Mouse (Mus musculus) limb, embryonic 10.5 days (tissue): ENCODE data around the gene Eepd1. TPM values are rescaled to one million over a fixed set of nuclear protein-coding genes. Genes with fewer than 3 reads are reported as not detected.

ENCODE experiments used
- DNase-seq: peaks from one replicate; pipeline ENCODE4 v3.0.0-alpha.2; 2017; ENCODE audit warnings: low spot score
- H3K27ac ChIP-seq: fragments of 300-500 bp; sonication (generic); 2 replicates; pipeline ENCODE4 v1.5.1; 2016; ENCODE audit warnings: mild to moderate bottlenecking
- H3K27me3 ChIP-seq: fragments of 300-500 bp; sonication (generic); 2 replicates; pipeline ENCODE4 v1.6.1; 2016; ENCODE audit warnings: low read depth, mild to moderate bottlenecking; ENCODE audit not compliant: poor library complexity, severe bottlenecking
- H3K36me3 ChIP-seq: fragments of 300-500 bp; sonication (generic); 2 replicates; pipeline ENCODE4 v1.6.1; 2016; ENCODE audit warnings: mild to moderate bottlenecking, moderate library complexity
- H3K4me1 ChIP-seq: fragments of 300-500 bp; sonication (generic); 2 replicates; pipeline ENCODE4 v1.6.1; 2016
- H3K4me3 ChIP-seq: fragments of 300-500 bp; sonication (generic); 2 replicates; pipeline ENCODE4 v1.5.1; 2016; ENCODE audit warnings: mild to moderate bottlenecking, moderate library complexity
- H3K9me3 ChIP-seq: fragments of 300-500 bp; sonication (generic); replicated peaks from 2 replicates; pipeline ENCODE4 v1.6.1; 2016; ENCODE audit warnings: mild to moderate bottlenecking
- WGBS: fragments of 180-500 bp; shearing (Covaris S2); methylation state at CpG from one replicate; pipeline ENCODE4 v1.1.7; 2016; 5-methylcytosine and 5-hydroxymethylcytosine counted together
- polyA plus RNA-seq: library from polyadenylated mRNA; unstranded; fragments of >200 nt; fragmentation: Nextera tagmentation; extraction: Ambion mirVana; gene quantifications from 2 replicates; pipeline ENCODE4 v1.2.1, GENCODE M21; 2016

The Eepd1 gene
- polyA plus RNA-seq, 1 experiment from 2014 or later, result 22.9 TPM

GRCm38 (mm10) chr9:25554246-25554803 is 73.0 kb downstream of the Eepd1 start:
- WGBS, result 80% methylated on average over 6 of the region's 6 CpGs
- DNase-seq, result no peak
- H3K27me3 ChIP-seq, result no peaks in the 10 kb centered on the region
- H3K4me3 ChIP-seq, result no peak overlapping the region
- no peaks in the 10 kb centered on the region for H3K9me3 ChIP-seq
- no peaks in the 10 kb centered on the region for H3K36me3 ChIP-seq
- H3K4me1 ChIP-seq, result peaks cover 9% of the 10 kb centered on the region; the same call in 1 of the 2 replicates
- H3K27ac ChIP-seq, result no peak overlapping the region

GRCm38 (mm10) chr9:25555261-25555660 is 73.9 kb downstream of the Eepd1 start:
- no peaks in the 10 kb centered on the region for H3K36me3 ChIP-seq
- no peak overlapping the region for H3K4me3 ChIP-seq
- no peak overlapping the region for H3K27ac ChIP-seq
- peaks cover 9% of the 10 kb centered on the region; the same call in 1 of the 2 replicates for H3K4me1 ChIP-seq
- DNase-seq, result no peak
- no peaks in the 10 kb centered on the region for H3K9me3 ChIP-seq
- no peaks in the 10 kb centered on the region for H3K27me3 ChIP-seq
- WGBS, result 70% methylated on average over 6 of the region's 6 CpGs

GRCm38 (mm10) chr9:25556008-25556407 is 74.7 kb downstream of the Eepd1 start:
- no peak overlapping the region for H3K27ac ChIP-seq
- H3K4me3 ChIP-seq, result no peak overlapping the region
- WGBS, result 93% methylated on average over 3 of the region's 3 CpGs

GRCm38 (mm10) chr9:25557378-25557777 is 76.0 kb downstream of the Eepd1 start:
- no peaks in the 10 kb centered on the region for H3K27me3 ChIP-seq
- no peak overlapping the region for H3K27ac ChIP-seq
- H3K36me3 ChIP-seq, result no peaks in the 10 kb centered on the region
- no peak overlapping the region for H3K4me3 ChIP-seq
- no peak for DNase-seq
- WGBS, result 94% methylated on average over 2 of the region's 2 CpGs
- H3K4me1 ChIP-seq, result peaks cover 9% of the 10 kb centered on the region; the same call in 1 of the 2 replicates
- H3K9me3 ChIP-seq, result no peaks in the 10 kb centered on the region

More at GRCm38 (mm10) chr9:25556008-25556407, 74.7 kb downstream of the Eepd1 start:
- H3K36me3 ChIP-seq, result no peaks in the 10 kb centered on the region
- H3K27me3 ChIP-seq, result no peaks in the 10 kb centered on the region
- H3K9me3 ChIP-seq, result no peaks in the 10 kb centered on the region
- peaks cover 9% of the 10 kb centered on the region; the same call in 1 of the 2 replicates for H3K4me1 ChIP-seq
- no peak for DNase-seq

GRCm38 (mm10) chr9:25558834-25559233 is 77.5 kb downstream of the Eepd1 start:
- Histone ChIP-seq H3K27me3 (no peaks in the 10 kb centered on the region), H3K4me3 (no peak overlapping the region), H3K9me3 (no peaks in the 10 kb centered on the region), H3K27ac (no peak overlapping the region), H3K36me3 (no peaks in the 10 kb centered on the region), H3K4me1 (peaks cover 9% of the 10 kb centered on the region; the same call in 1 of the 2 replicates)
- WGBS, result 86% methylated on average over 3 of the region's 3 CpGs
- no peak for DNase-seq

- Histone ChIP-seq H3K36me3 (no peaks in the 10 kb centered on the region), H3K4me3 (no peak overlapping the region), H3K9me3 (no peaks in the 10 kb centered on the region), H3K27ac (no peak overlapping the region), H3K4me1 (peaks cover 3% of the 10 kb centered on the region; the same call in 1 of the 2 replicates), H3K27me3 (no peaks in the 10 kb centered on the region)
- no peak for DNase-seq
- 94% methylated on average over 9 of the region's 9 CpGs for WGBS
Observed at GRCm38 (mm10) chr9:25560016-25560758, 78.8 kb downstream of the Eepd1 start.

GRCm38 (mm10) chr9:25561143-25561542 is 79.8 kb downstream of the Eepd1 start:
- H3K36me3 ChIP-seq, result no peaks in the 10 kb centered on the region
- H3K9me3 ChIP-seq, result no peaks in the 10 kb centered on the region
- 98% methylated on average over 1 of the region's 1 CpGs for WGBS
- H3K4me1 ChIP-seq, result no peaks in the 10 kb centered on the region
- no peak overlapping the region for H3K4me3 ChIP-seq
- no peak for DNase-seq
- no peaks in the 10 kb centered on the region for H3K27me3 ChIP-seq
- no peak overlapping the region for H3K27ac ChIP-seq

GRCm38 (mm10) chr9:25563806-25564205 is 82.5 kb downstream of the Eepd1 start:
- Histone ChIP-seq H3K4me3 (no peak overlapping the region), H3K36me3 (no peaks in the 10 kb centered on the region), H3K4me1 (peaks cover 9% of the 10 kb centered on the region), H3K9me3 (no peaks in the 10 kb centered on the region), H3K27ac (no peak overlapping the region), H3K27me3 (no peaks in the 10 kb centered on the region)
- no peak for DNase-seq
- 85% methylated on average over 4 of the region's 4 CpGs for WGBS

GRCm38 (mm10) chr9:25567071-25567470 is 85.7 kb downstream of the Eepd1 start:
- Histone ChIP-seq H3K27me3 (no peaks in the 10 kb centered on the region), H3K36me3 (no peaks in the 10 kb centered on the region), H3K4me3 (no peak overlapping the region), H3K4me1 (peaks cover 30% of the 10 kb centered on the region), H3K9me3 (no peaks in the 10 kb centered on the region), H3K27ac (no peak overlapping the region)
- WGBS, result 74% methylated on average over 5 of the region's 5 CpGs
- no peak for DNase-seq

GRCm38 (mm10) chr9:25568783-25569182 is 87.4 kb downstream of the Eepd1 start:
- Histone ChIP-seq H3K27ac (0 out of 2 replicates have a peak overlapping the region, but pooled peaks have one; percentile 34), H3K27me3 (no peaks in the 10 kb centered on the region), H3K9me3 (no peaks in the 10 kb centered on the region), H3K36me3 (no peaks in the 10 kb centered on the region), H3K4me3 (no peak overlapping the region), H3K4me1 (peaks cover 44% of the 10 kb centered on the region)
- WGBS, result 81% methylated on average over 3 of the region's 3 CpGs
- DNase-seq, result no peak

- 92% methylated on average over 7 of the region's 7 CpGs for WGBS
- Histone ChIP-seq H3K4me1 (peaks cover 56% of the 10 kb centered on the region), H3K27ac (no peak overlapping the region), H3K9me3 (no peaks in the 10 kb centered on the region), H3K36me3 (no peaks in the 10 kb centered on the region), H3K27me3 (no peaks in the 10 kb centered on the region), H3K4me3 (no peak overlapping the region)
- DNase-seq, result no peak
Observed at GRCm38 (mm10) chr9:25570011-25570410, 88.7 kb downstream of the Eepd1 start.

GRCm38 (mm10) chr9:25570436-25570835 is 89.1 kb downstream of the Eepd1 start:
- H3K27ac ChIP-seq, result peak overlapping the region; percentile 82; the same call in 1 of the 2 replicates
- H3K27me3 ChIP-seq, result no peaks in the 10 kb centered on the region
- DNase-seq, result no peak
- WGBS, result 82% methylated on average over 9 of the region's 9 CpGs
- H3K4me1 ChIP-seq, result peaks cover 59% of the 10 kb centered on the region
- no peak overlapping the region for H3K4me3 ChIP-seq
- no peaks in the 10 kb centered on the region for H3K36me3 ChIP-seq
- H3K9me3 ChIP-seq, result no peaks in the 10 kb centered on the region

GRCm38 (mm10) chr9:25571381-25571780 is 90.0 kb downstream of the Eepd1 start:
- Histone ChIP-seq H3K4me3 (no peak overlapping the region), H3K27me3 (no peaks in the 10 kb centered on the region), H3K9me3 (no peaks in the 10 kb centered on the region), H3K27ac (peak overlapping the region; percentile 82), H3K4me1 (peaks cover 66% of the 10 kb centered on the region), H3K36me3 (no peaks in the 10 kb centered on the region)
- no peak for DNase-seq
- WGBS, result 41% methylated on average over 2 of the region's 2 CpGs
